Mouse (Mus musculus): ENCODE data around the gene Lcmt2. TPM values are rescaled to one million over a fixed set of nuclear protein-coding genes. Genes with fewer than 3 reads are reported as not detected.

Gene Lcmt2
- polyA plus RNA-seq (2012; rRNA removed; ENCODE audit: low replicate concordance), result 8.7 and 13.8 TPM in 2 replicates

GRCm38 (mm10) chr2:121140018-121140882 lies at the start of gene Lcmt2, which contains the start of gene Adal:
Gene Lcmt2 (minus strand): TSS chr2:121140653.
Gene Adal (plus strand): TSS chr2:121140428.

DNA sequence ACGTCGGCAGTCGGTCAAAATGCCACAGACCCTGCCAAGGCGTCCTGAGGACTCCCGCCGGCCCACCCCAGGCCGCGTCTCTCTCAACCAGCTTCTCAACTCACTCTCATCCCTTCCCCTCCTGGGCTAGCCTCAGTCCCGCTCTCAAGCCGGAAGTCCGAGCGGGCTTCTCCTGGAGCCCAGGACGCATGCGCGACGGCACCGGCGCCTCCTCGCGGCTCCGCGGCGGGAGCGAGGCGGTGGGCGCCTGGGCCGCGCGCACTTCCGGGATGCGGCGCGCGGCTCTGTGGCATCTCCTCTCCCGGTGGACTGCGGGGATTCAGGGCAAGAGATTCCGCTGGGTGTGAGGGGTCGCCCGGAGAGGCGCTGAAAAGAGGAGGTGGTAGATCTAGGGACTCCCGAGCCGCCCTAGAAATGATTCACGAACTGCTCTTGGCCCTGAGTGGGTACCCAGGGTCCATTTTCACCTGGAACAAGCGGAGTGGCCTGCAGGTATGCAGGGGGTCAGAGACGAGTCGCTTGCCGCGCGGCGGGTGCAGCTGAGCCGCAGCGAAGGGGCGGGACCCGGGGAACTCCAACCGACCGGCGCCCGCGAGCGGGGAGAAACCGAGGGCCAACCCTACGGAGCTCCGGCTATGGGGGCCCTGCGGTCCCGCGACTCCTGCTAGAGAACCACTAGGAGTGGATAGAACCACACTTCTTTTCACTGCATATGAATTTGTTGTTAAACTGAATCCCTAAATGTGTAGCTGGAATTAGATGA lies 30.7 kb upstream of the Lcmt2 start, which contains the start of gene Zscan29:
Gene Zscan29 (minus strand): TSS at position 146 of the 763 bp plus-strand sequence.

GRCm38 (mm10) chr2:121170481-121170971 lies 30.1 kb upstream of the Lcmt2 start, which contains the start of gene Tubgcp4:
Gene Tubgcp4 (plus strand): TSS chr2:121170654.

GRCm38 (mm10) chr2:121109695-121110094 lies 30.8 kb downstream of the Lcmt2 start, which contains the start of gene Tgm7:
Gene Tgm7 (minus strand): TSS chr2:121109795.

GRCm38 (mm10) chr2:121085480-121086185 lies 54.8 kb downstream of the Lcmt2 start, which contains the start of gene Tgm5:
Gene Tgm5 (minus strand): TSS chr2:121085841.

Other genes starting within 250 kb of the Lcmt2 start
- gene Ubr1, start 169.9 kb downstream of the Lcmt2 start, polyA plus RNA-seq (2012; rRNA removed; ENCODE audit: low replicate concordance), result 26.8 and 39.5 TPM in 2 replicates
- 6.0 and 11.9 TPM in 2 replicates for gene Tmem62, start 163.6 kb downstream of the Lcmt2 start, polyA plus RNA-seq (2012; rRNA removed; ENCODE audit: low replicate concordance)
- 18.3 and 30.3 TPM in 2 replicates for gene Ccndbp1, start 132.2 kb downstream of the Lcmt2 start, polyA plus RNA-seq (2012; rRNA removed; ENCODE audit: low replicate concordance)
- gene Epb42, start 103.6 kb downstream of the Lcmt2 start, polyA plus RNA-seq (2012; rRNA removed; ENCODE audit: low replicate concordance), result not detected in 2 replicates
- gene Tgm5, start 54.8 kb downstream of the Lcmt2 start, polyA plus RNA-seq (2012; rRNA removed; ENCODE audit: low replicate concordance), result 1.0 TPM in 1 of 2 replicates, not detected in the other
- gene Tgm7, start 30.9 kb downstream of the Lcmt2 start, polyA plus RNA-seq (2012; rRNA removed; ENCODE audit: low replicate concordance), result 0.23 TPM in 1 of 2 replicates, not detected in the other
- 3.2 and 6.8 TPM in 2 replicates for gene Adal, start 225 bp downstream of the Lcmt2 start, polyA plus RNA-seq (2012; rRNA removed; ENCODE audit: low replicate concordance)
- 38.3 and 50.0 TPM in 2 replicates for gene Tubgcp4, start 30.0 kb upstream of the Lcmt2 start, polyA plus RNA-seq (2012; rRNA removed; ENCODE audit: low replicate concordance)
- 2.9 and 3.3 TPM in 2 replicates for gene Zscan29, start 30.5 kb upstream of the Lcmt2 start, polyA plus RNA-seq (2012; rRNA removed; ENCODE audit: low replicate concordance)
- gene Trp53bp1, start 130.8 kb upstream of the Lcmt2 start, polyA plus RNA-seq (2012; rRNA removed; ENCODE audit: low replicate concordance), result 21.3 and 28.9 TPM in 2 replicates
- gene Map1a, start 148.9 kb upstream of the Lcmt2 start, polyA plus RNA-seq (2012; rRNA removed; ENCODE audit: low replicate concordance), result 3.4 and 5.7 TPM in 2 replicates
- 60.3 and 74.7 TPM in 2 replicates for gene Ppip5k1, start 214.7 kb upstream of the Lcmt2 start, polyA plus RNA-seq (2012; rRNA removed; ENCODE audit: low replicate concordance)
- gene Ckmt1, start 217.1 kb upstream of the Lcmt2 start, polyA plus RNA-seq (2012; rRNA removed; ENCODE audit: low replicate concordance), result 11.3 and 12.9 TPM in 2 replicates
- gene Strc, start 246.5 kb upstream of the Lcmt2 start, polyA plus RNA-seq (2012; rRNA removed; ENCODE audit: low replicate concordance), result 0.13 and 0.17 TPM in 2 replicates

Measured in mammary gland, adult 2 months (tissue).